Mouse (Mus musculus): ENCODE measurements around the gene Ptpn6.

The Ptpn6 gene

DNA sequence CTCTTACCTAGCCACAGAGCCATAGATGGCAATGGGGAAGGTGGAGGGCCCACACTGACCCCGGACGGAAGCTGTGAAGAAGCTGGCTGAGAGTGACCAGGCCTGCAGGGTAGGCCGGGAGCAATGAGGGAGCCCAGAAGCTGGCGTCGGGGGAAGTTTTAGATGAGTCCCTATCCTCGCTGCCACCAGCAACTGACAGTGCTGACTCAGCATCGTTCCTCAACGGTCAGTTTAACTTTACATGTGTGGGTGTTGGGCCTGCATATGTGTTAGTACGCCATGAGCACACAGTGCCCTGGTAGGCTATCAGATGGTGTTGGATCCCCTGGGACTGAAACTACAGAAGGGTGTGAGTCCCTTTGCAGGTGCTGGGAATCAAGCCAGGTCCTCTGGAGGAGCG is 14.0 kb downstream of the Ptpn6 start:
- no peak for DNase-seq

DNA sequence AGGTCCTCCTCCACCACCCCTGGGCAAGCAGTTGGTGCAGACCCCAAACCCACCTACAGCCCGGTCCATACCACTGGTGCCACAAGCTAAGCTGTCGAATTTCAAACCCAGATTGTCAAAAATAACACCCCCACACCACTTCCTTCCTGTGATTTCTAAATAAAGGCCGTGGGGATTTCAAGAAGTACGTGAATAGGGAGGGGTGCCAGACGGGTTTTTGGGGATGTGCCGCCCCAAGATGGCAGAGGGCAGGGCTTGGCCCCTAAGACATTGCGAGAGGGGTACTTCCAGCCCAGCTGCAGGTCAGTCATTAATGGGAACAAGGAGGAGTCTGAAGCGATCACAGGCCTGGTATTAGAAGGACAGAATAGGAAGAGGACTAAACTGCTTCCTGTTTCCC is 15.0 kb downstream of the Ptpn6 start:
- DNase-seq, result no peak

DNA sequence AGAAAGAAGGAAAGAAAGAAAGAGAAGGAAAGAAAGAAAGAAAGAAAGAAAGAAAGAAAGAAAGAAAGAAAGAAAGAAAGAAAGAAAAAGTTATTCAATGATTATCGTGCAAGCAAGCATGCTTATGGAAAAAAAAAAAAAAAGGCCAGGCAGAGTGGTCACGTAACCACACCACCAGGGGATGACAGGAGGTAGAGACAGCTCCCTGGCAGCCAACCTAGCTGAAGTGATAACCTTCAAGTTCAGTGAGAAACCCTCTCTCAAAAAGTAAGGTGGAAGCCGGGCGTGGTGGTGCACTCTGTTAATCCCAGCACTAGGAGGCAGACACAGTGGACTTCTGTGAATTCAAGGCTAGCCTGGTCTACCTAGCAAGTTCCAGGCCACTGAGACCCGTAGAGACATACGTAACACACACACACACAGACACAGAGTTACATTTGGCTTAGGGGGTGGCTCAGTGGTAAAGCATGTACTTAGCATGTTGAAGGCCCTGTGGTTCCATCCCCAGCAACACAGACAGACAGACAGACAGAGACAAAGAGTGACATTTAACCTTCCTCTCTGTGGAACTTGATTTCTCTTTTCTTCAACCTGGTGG is 15.5 kb downstream of the Ptpn6 start:
- DNase-seq, result no peak

DNA sequence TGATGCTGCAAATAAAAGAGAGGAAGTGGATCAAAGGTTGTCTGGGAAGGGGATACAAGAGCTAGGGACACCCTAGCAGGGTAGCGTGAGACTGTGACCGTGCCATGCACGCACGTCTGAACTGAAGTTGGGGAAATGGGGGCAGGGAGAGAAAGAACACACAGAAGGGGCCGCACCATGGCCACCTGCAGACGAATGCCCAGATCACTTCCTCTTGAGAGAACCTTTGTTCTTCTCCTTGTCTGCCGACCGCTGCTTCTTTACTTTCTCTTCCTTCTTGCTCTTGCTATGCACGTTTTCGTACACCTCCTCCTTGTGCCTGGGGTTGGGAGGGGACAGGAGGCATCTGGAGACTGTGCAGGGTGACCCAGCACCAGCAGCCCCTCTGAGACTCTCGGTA is 17.6 kb downstream of the Ptpn6 start:
- no peak for DNase-seq

DNA sequence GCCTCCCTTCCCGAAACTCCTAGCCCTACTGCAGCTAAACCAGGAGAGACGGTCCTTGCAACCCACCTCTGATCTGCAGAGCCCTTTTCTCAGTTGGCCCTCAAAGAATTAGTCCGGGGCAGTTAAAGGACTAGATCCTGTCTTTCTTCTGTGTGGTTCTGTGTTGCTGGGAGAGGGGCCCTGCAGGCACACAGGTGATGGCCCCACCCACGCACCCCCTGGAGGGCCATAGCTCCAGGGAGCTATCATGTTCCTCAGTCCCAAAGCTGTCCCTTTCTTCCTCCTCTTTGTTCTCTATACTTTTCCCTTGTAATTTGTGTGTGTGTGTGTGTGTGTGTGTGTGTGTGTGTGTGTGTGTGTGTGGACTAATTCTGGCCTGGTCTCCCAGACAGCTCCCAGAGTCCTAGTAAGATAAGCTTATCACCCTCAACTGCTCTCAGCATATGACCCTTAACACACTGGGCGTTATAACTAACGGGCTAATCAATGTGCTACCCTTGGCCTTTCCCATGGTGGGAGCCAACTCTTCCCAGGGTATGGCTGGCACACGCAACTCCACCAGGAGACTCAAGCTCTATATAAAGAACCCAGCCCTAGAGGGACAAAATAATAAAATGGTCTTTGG is 19.0 kb downstream of the Ptpn6 start:
- no peak for DNase-seq

DNA sequence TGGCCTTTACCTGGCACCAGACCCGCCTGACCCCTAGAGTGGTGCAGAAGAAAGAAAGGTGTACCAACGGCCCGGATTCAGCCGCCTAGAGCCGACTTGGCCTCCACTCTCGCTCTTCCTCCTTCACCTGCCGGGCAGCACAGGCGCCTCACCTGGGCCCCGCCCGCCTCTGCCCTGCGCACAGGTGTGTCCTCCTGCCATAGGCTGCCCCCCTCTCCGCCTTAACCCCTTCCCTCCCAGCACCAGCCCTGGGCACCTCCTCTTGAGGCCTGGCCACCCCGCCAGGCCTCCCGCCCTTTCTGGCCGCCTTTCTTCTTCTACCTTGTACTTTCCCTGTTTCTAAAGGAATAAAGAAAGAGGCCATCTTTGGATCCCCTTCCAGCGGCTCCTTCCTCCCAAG is 19.8 kb downstream of the Ptpn6 start:
- no peak for DNase-seq

DNA sequence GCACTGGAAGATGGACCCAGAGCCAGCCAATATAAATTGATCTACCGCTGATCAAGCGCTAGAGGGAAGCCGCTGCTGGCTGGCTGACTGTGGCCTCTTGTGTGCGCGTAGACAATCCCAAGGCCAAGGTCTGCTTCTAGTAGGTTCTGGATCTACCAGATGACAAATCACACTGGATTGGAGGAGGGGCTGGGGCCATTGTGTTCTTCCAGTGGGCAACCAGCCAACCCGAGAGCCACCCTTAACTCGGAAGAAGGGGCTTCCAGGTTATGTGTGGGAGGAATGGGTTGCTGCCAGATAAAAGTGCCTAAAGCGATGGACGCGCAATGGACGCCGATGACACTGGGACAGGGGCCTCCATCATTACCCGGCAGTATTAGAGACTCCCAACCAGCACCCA is 20.5 kb downstream of the Ptpn6 start:
- DNase-seq, result no peak

DNA sequence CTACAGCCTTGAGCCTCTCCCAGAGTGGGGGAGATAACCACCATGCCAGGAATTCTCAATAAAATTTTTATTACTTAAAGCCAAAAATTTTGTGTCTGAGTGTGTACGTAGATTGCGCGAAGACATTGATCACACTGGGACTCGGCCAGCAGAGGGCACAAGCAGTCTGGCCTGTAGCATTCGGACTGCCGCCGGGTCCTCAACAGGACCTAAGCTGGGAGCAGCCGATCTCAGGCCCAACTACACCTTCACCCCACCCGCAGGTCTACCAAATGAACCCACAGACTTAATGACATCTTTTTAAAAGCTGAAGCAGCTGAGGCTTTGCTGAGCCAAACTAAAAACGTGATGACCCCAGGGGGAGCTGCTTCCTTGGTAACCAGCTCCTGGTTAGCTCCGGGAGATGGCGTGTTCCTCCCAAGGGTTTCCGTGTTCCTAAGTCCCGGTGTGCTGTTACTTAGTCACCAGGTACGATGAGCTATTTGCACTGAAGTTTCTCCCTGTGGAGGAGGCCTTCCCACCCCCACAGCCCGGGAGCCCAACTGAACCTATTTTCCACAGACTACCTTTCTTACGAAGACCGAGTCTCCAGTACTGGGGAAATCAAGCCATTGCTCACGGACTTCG is 21.5 kb downstream of the Ptpn6 start:
- no peak for DNase-seq

DNA sequence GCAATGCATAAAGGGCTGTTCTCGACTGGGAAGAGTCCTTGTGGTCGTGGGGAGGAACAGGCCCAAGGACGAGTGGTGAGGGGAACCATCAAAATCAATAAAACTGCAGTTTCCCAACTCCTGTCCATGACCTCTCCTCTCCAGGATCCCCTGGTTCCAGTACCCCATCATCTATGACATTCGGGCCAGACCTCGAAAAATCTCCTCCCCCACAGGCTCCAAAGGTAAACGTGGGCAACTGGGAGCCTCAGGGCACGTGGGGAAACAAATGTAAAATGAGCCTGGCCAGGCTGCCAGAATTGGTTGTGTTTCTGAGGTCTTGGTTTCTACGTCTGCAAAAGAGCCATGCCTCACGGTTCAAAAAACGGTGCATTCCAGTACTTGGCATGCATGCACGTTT is 25.6 kb downstream of the Ptpn6 start:
- no peak for DNase-seq

DNA sequence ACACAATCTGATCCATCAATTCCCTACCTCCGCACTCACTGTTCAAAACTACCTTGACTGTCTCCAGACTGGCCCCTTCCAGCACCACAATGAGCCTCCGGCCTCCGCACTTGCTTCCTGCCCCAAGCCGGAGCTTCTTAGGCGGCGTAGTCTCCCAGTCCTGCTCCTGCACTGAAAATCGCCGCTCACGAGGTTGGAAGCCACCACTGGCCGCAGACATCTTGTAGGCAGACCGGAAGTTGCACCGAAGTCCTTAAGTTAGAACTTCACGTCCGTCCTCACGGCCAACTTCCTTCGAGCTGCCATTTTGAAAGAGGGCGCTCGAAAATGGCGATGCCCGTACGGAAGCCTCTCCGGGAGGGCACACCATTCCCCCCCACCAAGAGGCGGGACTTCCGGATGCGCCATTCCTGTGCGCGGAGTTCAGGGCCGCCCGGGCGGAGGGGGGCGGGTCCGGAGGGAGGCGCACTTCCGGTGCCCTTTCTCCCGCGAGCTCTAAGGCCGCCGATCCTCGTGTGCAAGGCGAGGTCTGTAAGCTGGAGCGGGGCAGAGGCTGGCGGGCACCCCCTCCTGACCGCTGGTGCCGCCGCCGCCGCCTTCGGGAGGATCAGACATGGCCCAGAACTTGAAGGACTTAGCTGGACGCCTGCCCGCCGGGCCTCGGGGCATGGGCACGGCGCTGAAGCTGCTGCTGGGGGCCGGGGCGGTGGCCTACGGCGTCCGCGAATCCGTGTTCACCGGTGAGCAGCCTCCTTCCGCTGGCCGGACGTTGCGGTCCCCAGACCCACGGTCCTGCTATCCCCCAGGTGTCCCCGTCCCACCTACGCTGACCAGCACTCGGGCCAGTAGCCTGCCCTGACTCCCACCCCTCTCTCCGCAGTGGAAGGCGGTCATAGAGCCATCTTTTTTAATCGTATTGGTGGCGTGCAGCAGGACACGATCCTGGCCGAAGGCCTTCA is 26.4 kb downstream of the Ptpn6 start, which contains the start of the genes Emg1 and Phb2:
TSS of gene Emg1 (minus strand) at position 355 of the 959 bp plus-strand sequence.
TSS of gene Phb2 (plus strand) at position 513 of the 959 bp plus-strand sequence.
- DNase-seq, result peak; percentile 97

DNA sequence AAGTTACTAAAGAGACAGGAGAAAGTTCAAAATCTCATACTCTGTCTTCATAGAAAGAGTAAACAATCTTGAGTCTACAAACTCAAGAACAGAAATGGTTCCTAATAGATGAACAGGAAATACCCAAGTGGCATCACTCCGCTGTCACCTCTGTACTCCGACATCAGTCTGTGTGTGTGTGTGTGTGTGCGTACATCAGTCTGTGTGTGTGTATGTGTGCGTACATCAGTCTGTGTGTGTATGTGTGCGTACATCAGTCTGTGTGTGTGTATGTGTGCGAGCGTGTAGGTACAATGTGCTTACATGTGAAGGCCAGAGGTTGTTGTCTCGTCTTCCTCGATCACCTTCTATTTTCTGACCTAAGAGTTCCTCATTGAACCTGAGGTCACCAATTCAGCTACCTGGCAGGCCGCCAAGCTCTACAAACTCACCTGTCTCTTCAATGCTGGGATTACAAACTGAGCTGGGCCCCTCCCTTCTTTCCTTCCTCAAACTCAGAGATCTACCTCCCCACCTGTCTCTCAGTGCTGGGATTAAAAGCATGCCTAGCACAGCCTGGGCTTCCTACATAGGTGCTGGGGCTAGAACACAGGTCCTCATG is 30.1 kb downstream of the Ptpn6 start:
- no peak for DNase-seq

DNA sequence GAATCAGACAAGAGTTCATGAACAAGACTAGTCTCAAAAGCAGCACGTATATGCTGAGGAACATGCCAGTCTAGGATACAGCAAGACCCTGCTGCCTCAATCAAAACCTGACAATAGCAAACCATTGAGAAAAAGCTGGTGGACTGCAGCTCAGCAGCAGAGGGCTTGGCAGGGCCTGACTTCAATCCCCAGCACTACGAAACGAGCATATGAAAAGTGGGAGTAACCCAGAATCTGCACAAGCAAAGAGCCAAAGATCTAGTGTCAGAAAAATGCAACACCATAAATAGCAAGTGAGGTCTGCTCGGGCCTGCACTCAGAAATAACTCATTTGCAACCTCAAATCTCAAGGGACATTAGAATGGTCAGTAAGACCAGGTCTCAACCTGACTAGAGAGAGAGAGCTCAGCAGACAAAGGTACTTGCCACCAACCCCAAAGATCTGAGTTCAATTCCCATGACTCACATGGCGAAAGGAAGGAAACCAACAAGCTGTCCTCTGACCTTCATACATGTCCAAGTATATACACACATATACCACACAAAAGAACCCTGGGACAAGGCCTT is 32.4 kb downstream of the Ptpn6 start:
- no peak for DNase-seq

DNA sequence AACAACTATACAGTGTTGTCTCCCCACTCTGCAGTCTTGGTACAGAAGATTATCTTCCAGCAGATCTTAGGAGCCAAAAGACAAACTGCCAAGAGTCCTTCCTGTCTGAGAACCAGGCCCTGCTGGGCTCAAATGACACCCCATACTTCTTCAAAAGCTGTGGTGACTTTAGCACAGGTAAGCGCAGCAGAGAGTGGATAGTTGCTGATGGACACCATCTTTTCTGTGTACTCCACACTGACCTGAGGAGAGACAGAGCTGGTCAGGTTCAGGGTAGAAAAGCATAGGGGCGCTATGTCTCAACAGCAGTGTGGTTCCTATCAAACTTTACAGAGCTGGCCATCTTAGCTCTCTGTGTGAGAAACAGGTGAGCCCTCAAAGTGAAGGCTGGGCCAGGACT is 34.1 kb downstream of the Ptpn6 start:
- DNase-seq, result no peak

DNA sequence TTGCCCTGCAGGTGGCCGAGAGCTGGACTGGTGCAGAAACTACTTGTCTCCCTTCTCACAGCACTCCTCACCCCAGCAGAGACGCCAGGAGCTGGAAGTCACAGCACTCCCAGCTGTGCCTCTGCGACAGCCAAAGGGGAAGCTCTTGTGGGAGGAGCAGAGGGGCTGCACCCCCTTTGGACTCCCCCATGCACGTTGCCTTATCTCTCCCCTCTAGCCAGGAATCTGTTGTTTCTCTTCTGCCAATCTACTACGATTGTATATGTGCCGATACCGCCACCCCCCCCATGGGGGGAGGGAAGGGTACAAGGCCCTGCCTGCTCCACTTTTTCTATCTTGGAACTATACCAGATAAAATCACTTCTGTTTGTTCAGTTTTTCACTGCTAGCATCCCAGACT is 34.7 kb downstream of the Ptpn6 start:
- DNase-seq, result no peak

DNA sequence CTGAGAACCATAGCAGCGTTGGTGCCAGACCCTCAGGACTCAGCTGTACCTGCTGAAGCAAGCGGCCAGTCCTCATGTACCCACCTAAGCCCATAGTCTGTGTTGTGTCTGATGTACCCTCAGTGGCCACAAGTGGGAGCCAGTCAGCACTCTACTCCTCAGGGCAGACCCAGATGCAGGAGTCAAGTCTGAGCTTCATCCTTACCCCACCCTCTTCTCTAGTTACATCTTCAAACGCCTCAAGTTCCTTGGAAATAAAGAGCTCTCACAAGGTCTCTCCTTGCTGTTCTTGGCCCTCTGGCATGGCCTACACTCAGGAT is 35.8 kb downstream of the Ptpn6 start:
- DNase-seq, result peak; percentile 57

DNA sequence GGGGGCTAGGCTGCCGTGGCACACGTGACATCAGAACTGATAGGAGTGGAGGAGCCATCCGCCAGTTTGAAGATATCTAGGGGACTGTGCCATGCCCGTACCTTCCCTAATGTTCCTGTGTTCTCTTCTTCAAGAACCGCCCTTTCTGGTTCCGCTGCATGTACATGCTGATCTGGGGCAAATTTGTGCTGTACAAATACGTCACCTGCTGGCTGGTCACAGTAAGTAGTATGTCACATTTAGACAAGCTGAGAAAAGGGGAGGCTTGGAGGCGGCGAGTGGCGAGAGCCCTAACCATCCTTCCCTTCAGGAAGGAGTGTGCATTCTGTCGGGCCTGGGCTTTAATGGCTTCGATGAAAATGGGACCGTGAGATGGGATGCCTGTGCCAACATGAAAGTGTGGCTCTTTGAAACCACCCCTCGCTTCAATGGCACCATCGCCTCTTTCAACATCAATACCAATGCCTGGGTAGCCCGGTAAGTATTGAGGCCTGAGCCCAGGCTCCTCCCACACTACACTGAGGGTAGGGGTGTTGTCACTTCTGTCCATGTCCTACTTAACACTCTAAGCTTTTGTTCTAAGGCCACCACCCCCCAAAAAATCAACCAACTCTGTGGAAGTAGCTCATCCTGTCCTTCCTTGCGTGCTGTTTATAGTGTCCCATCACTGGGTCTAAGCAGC is 36.3 kb downstream of the Ptpn6 start:
- DNase-seq, result no peak

DNA sequence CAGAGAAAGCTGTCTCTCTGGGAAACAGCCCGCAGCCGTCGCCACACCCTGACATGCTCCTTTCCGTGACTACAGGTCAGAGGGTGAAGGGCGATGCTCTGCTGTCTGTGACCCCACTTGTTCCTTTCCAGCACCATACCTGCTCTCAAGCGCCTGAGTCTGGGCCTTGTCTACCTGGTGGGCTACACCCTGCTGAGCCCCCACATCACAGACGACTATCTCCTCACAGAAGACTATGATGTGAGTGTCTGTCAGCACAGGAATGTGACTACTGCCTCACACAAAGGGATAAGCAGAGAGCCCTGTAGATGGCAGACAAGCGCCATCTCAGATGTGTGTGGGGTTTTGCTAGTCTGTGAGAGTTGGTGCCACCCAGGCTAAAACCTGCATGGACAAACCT is 37.2 kb downstream of the Ptpn6 start:
- DNase-seq, result no peak

DNA sequence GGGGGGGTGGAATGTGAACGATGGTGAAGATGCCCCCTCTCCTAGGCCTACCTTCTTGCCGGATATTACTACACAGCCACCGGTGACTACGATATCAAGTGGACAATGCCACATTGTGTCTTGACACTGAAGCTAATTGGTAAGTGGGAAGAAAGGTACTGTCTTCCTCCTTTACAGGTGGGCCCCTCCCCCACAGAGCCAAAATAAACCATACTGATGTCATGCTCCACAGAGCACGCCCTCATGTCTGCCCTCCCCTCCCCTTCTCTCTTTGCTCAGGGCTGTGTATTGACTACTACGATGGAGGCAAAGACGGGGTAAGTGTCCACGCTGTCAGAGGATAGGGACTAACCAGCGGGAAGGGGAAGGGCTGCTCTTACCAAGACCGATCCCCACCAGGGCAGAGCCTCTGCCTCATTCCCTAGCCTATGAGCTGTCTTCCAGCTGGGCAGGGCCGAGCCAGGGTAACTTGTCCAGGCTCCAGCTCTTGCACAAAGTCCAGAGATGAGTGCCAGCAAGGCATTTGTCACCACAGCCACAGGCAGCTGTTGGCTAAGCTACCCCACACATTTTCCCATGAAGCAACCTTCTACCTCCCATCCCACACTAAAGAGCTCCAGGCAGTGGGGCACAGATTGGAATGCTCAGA is 38.4 kb downstream of the Ptpn6 start:
- DNase-seq, result peak; percentile 55

DNA sequence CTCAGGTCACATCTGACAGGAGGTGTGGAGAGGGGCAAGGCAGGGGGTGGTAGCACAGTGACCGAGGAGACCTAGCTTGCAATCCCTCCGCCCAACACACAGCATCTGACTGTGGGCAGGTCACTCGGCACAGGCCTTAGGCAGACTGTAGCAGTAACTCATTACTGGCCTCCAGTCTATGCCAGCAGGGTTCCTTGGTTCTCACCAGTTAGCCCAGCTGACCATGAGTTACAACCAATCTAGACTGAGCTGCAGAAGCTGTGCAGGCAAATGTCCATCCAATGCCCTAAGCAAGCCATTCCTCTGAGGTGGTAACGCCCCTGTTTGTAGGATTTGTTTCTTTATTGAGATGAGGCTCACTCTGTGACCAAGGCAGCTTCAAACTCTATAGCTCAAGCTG is 39.1 kb downstream of the Ptpn6 start:
- DNase-seq, result no peak

DNA sequence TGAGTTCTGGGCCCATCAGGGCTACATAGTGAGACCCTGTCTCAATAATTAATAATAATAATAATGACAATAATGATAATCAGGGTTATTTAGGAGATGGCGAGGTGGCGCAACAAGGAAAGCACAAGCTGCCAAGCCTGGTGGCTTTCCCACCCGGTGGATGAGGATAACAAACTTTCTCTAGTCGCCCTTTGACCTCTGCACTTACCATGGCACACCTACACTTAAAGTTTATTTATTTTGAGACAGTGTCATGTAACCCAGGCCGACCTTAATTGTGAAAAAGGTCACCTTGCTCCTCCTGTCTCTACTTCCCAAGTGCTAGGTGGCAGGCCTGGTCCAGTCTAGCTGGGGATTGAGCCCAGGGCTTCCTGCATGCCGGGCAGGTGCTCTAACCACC is 39.8 kb downstream of the Ptpn6 start:
- DNase-seq, result no peak

DNA sequence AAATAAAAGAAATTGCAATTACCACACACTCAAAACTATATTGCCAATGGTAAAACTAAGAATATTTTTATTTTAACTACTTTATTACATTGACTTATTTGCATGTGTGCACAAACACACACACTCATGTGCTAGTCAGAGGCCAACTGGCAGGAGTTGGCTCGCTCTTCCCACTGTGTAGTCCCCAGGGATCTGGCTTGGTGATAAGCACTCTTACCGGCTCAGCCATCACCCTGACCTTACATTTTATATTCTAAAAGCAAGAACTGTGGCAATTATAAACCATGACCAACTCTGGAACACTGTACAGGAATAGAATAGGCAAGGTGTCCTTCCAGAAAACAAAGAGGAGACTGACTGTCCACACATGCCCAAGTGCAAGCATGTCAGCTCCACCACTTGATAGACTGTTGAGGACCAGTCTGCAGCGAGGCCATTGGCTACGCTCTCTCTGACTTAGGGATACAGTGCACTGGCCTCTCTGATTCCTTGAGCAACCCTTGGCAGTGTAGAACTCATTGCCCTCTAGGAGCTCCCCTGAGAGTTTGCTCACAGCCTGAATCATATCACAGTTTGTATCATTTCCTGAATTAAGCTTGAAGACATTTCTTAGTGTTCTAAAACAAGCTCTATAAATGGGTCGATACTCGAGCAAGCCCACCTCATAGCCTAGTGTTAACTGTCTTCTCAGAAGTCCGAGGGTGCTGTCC is 41.9 kb downstream of the Ptpn6 start:
- no peak for DNase-seq

Measured in cerebellum, adult 11-12 months (tissue).